Mouse (Mus musculus): ENCODE results near the gene Btbd2. TPM values are rescaled to one million over a fixed set of nuclear protein-coding genes. Genes with fewer than 3 reads are reported as not detected.
A peak's percentile ranks its signal among the peaks of the same experiment; 100 is the strongest.

Gene Btbd2
- polyA plus RNA-seq, 1 experiment = 91.6 TPM

- peak overlapping the region; percentile 98 for H3K4me3 ChIP-seq (replicated peaks)
- peaks cover 81% of the 10 kb centered on the region for H3K36me3 ChIP-seq (replicated peaks; ENCODE audit: low read length)
- H3K4me1 ChIP-seq = peaks cover 80% of the 10 kb centered on the region
- no peaks in the 10 kb centered on the region for H3K9me3 ChIP-seq
- TF ChIP-seq GATA1 (IDR thresholded peaks at IDR 0.05; ENCODE audit: borderline replicate concordance, low read length) (no peak), FLI1 (IDR thresholded peaks at IDR 0.05; ENCODE audit: low read length) (no peak)
- no peaks in the 10 kb centered on the region for H3K27me3 ChIP-seq (replicated peaks)
These were observed 15.2 kb upstream of the Btbd2 start for GRCm38 (mm10) chr10:80671936-80672690.

- peaks cover 89% of the 10 kb centered on the region for H3K4me1 ChIP-seq
- TF ChIP-seq GATA1 (IDR thresholded peaks at IDR 0.05; ENCODE audit: borderline replicate concordance, low read length) = no peak
- TF ChIP-seq FLI1 (IDR thresholded peaks at IDR 0.05; ENCODE audit: low read length) = no peak
- peaks cover 90% of the 10 kb centered on the region for H3K36me3 ChIP-seq (replicated peaks; ENCODE audit: low read length)
- H3K9me3 ChIP-seq = no peaks in the 10 kb centered on the region
- peak overlapping the region; percentile 39 for H3K4me3 ChIP-seq (replicated peaks)
- no peaks in the 10 kb centered on the region for H3K27me3 ChIP-seq (replicated peaks)
These were observed 14.4 kb upstream of the Btbd2 start for GRCm38 (mm10) chr10:80671251-80671650.

GRCm38 (mm10) chr10:80670531-80670930, 13.7 kb upstream of the Btbd2 start:
- no peak overlapping the region for H3K4me3 ChIP-seq (replicated peaks)
- peaks cover 96% of the 10 kb centered on the region for H3K4me1 ChIP-seq

GRCm38 (mm10) chr10:80669737-80670485, 13.0 kb upstream of the Btbd2 start:
- peaks cover 100% of the 10 kb centered on the region for H3K4me1 ChIP-seq
- no peaks in the 10 kb centered on the region for H3K9me3 ChIP-seq
- no peaks in the 10 kb centered on the region for H3K27me3 ChIP-seq (replicated peaks)
- H3K4me3 ChIP-seq (replicated peaks) = no peak overlapping the region
- TF ChIP-seq FLI1 (IDR thresholded peaks at IDR 0.05; ENCODE audit: low read length) = no peak
- no peak for TF ChIP-seq GATA1 (IDR thresholded peaks at IDR 0.05; ENCODE audit: borderline replicate concordance, low read length)
- H3K36me3 ChIP-seq (replicated peaks; ENCODE audit: low read length) = peaks cover 100% of the 10 kb centered on the region

More at GRCm38 (mm10) chr10:80670531-80670930, 13.7 kb upstream of the Btbd2 start:
- TF ChIP-seq GATA1 (IDR thresholded peaks at IDR 0.05; ENCODE audit: borderline replicate concordance, low read length) = no peak
- no peak for TF ChIP-seq FLI1 (IDR thresholded peaks at IDR 0.05; ENCODE audit: low read length)
- Histone ChIP-seq H3K36me3 (replicated peaks; ENCODE audit: low read length) (peaks cover 97% of the 10 kb centered on the region), H3K9me3 (no peaks in the 10 kb centered on the region), H3K27me3 (replicated peaks) (no peaks in the 10 kb centered on the region)

- Histone ChIP-seq H3K27me3 (replicated peaks) (no peaks in the 10 kb centered on the region), H3K9me3 (no peaks in the 10 kb centered on the region), H3K4me3 (replicated peaks) (peak overlapping the region; percentile 62), H3K36me3 (replicated peaks; ENCODE audit: low read length) (peaks cover 91% of the 10 kb centered on the region), H3K4me1 (peaks cover 100% of the 10 kb centered on the region)
- TF ChIP-seq FLI1 (IDR thresholded peaks at IDR 0.05; ENCODE audit: low read length) = no peak
- no peak for TF ChIP-seq GATA1 (IDR thresholded peaks at IDR 0.05; ENCODE audit: borderline replicate concordance, low read length)
These were observed 12.1 kb upstream of the Btbd2 start for GRCm38 (mm10) chr10:80669018-80669417.

- TF ChIP-seq GATA1 (IDR thresholded peaks at IDR 0.05; ENCODE audit: borderline replicate concordance, low read length) = no peak
- TF ChIP-seq FLI1 (IDR thresholded peaks at IDR 0.05; ENCODE audit: low read length) = no peak
- Histone ChIP-seq H3K36me3 (replicated peaks; ENCODE audit: low read length) (peaks cover 87% of the 10 kb centered on the region), H3K4me1 (peaks cover 100% of the 10 kb centered on the region), H3K4me3 (replicated peaks) (peak overlapping the region; percentile 30), H3K9me3 (no peaks in the 10 kb centered on the region), H3K27me3 (replicated peaks) (no peaks in the 10 kb centered on the region)
These were observed 11.7 kb upstream of the Btbd2 start for GRCm38 (mm10) chr10:80668614-80669013.

GRCm38 (mm10) chr10:80666837-80667412, 10.1 kb upstream of the Btbd2 start:
- no peak for TF ChIP-seq GATA1 (IDR thresholded peaks at IDR 0.05; ENCODE audit: borderline replicate concordance, low read length)
- TF ChIP-seq FLI1 (IDR thresholded peaks at IDR 0.05; ENCODE audit: low read length) = no peak
- Histone ChIP-seq H3K9me3 (no peaks in the 10 kb centered on the region), H3K36me3 (replicated peaks; ENCODE audit: low read length) (peaks cover 70% of the 10 kb centered on the region), H3K4me1 (peaks cover 99% of the 10 kb centered on the region), H3K4me3 (replicated peaks) (peak overlapping the region; percentile 42), H3K27me3 (replicated peaks) (no peaks in the 10 kb centered on the region)

GRCm38 (mm10) chr10:80665981-80666733, 9.3 kb upstream of the Btbd2 start:
- peak overlapping the region; percentile 33 for H3K4me3 ChIP-seq (replicated peaks)
- peaks cover 62% of the 10 kb centered on the region for H3K36me3 ChIP-seq (replicated peaks; ENCODE audit: low read length)
- H3K4me1 ChIP-seq = peaks cover 94% of the 10 kb centered on the region
- TF ChIP-seq GATA1 (IDR thresholded peaks at IDR 0.05; ENCODE audit: borderline replicate concordance, low read length) = no peak
- TF ChIP-seq FLI1 (IDR thresholded peaks at IDR 0.05; ENCODE audit: low read length) = no peak
- no peaks in the 10 kb centered on the region for H3K9me3 ChIP-seq
- H3K27me3 ChIP-seq (replicated peaks) = no peaks in the 10 kb centered on the region

GRCm38 (mm10) chr10:80665459-80665858, 8.6 kb upstream of the Btbd2 start:
- Histone ChIP-seq H3K4me3 (replicated peaks) (no peak overlapping the region), H3K36me3 (replicated peaks; ENCODE audit: low read length) (peaks cover 55% of the 10 kb centered on the region), H3K4me1 (peaks cover 91% of the 10 kb centered on the region), H3K27me3 (replicated peaks) (no peaks in the 10 kb centered on the region), H3K9me3 (no peaks in the 10 kb centered on the region)
- TF ChIP-seq GATA1 (IDR thresholded peaks at IDR 0.05; ENCODE audit: borderline replicate concordance, low read length) = no peak
- no peak for TF ChIP-seq FLI1 (IDR thresholded peaks at IDR 0.05; ENCODE audit: low read length)

Data from megakaryocyte, embryonic 14.5 days (primary cell).